Mouse (Mus musculus): ENCODE data around the gene Il5. TPM values are rescaled to one million over a fixed set of nuclear protein-coding genes. Genes with fewer than 3 reads are reported as not detected.
A peak's percentile ranks its signal among the peaks of the same experiment; 100 is the strongest.

Gene Il5
- polyA plus RNA-seq (2014; fragmentation: Nextera tagmentation; extraction: Ambion mirVana), result not detected in 2 replicates

DNA sequence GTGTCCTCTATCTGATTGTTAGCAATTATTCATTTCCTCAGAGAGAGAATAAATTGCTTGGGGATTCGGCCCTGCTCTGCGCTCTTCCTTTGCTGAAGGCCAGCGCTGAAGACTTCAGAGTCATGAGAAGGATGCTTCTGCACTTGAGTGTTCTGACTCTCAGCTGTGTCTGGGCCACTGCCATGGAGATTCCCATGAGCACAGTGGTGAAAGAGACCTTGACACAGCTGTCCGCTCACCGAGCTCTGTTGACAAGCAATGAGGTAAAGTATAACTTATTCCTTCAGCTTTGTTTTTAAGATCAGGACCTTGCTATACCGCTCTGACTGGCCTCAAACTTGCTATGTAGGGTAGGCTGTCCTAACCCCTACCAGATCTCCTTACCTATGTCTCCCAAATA is at the start of gene Il5:
Gene Il5 (plus strand): TSS at position 80 of the 400 bp plus-strand sequence.
- Histone ChIP-seq H3K36me3 (replicated peaks; ENCODE audit: control insufficient read depth, insufficient read depth) (no peaks in the 10 kb centered on the region), H3K9me3 (ENCODE audit: control insufficient read depth, low read length) (no peaks in the 10 kb centered on the region), H3K4me1 (replicated peaks; ENCODE audit: control insufficient read depth, insufficient read depth, low read length) (no peaks in the 10 kb centered on the region), H3K4me2 (replicated peaks) (no peak within 1 kb of the TSS), H3K9ac (no peak within 1 kb of the TSS), H3K27me3 (ENCODE audit: control insufficient read depth, insufficient read depth, low read length) (no peaks in the 10 kb centered on the region), H3K4me3 (replicated peaks; ENCODE audit: low read length) (no peak within 1 kb of the TSS), H3K27ac (no peak within 1 kb of the TSS)
- 87% methylated on average over 6 of the region's 6 CpGs for WGBS
- ATAC-seq (ENCODE audit: low FRiP score) (no peak), DNase-seq (ENCODE audit: low spot score) (no peak)

- Histone ChIP-seq H3K36me3 (replicated peaks; ENCODE audit: control insufficient read depth, insufficient read depth) (peaks cover 42% of the 10 kb centered on the region), H3K4me1 (replicated peaks; ENCODE audit: control insufficient read depth, insufficient read depth, low read length) (no peaks in the 10 kb centered on the region), H3K9me3 (ENCODE audit: control insufficient read depth, low read length) (no peaks in the 10 kb centered on the region), H3K4me2 (replicated peaks) (no peak overlapping the region), H3K4me3 (replicated peaks; ENCODE audit: low read length) (no peak overlapping the region), H3K27me3 (ENCODE audit: control insufficient read depth, insufficient read depth, low read length) (no peaks in the 10 kb centered on the region), H3K27ac (no peak overlapping the region), H3K9ac (no peak overlapping the region)
- DNase-seq (ENCODE audit: low spot score), result no peak
- no peak for ATAC-seq (ENCODE audit: low FRiP score)
- 92% methylated on average over 4 of the region's 4 CpGs for WGBS
Measured at GRCm38 (mm10) chr11:53671414-53671813, 49.2 kb upstream of the Il5 start.

GRCm38 (mm10) chr11:53680141-53680540 is 40.5 kb upstream of the Il5 start:
- no peak overlapping the region for H3K4me3 ChIP-seq (replicated peaks; ENCODE audit: low read length)
- no peak for ATAC-seq (ENCODE audit: low FRiP score)
- no peak overlapping the region for H3K9ac ChIP-seq
- no peak overlapping the region for H3K27ac ChIP-seq
- DNase-seq (ENCODE audit: low spot score), result no peak
- H3K4me2 ChIP-seq (replicated peaks), result no peak overlapping the region
- peaks cover 44% of the 10 kb centered on the region for H3K36me3 ChIP-seq (replicated peaks; ENCODE audit: control insufficient read depth, insufficient read depth)
- no peaks in the 10 kb centered on the region for H3K9me3 ChIP-seq (ENCODE audit: control insufficient read depth, low read length)
- 90% methylated on average over 4 of the region's 4 CpGs for WGBS
- no peaks in the 10 kb centered on the region for H3K27me3 ChIP-seq (ENCODE audit: control insufficient read depth, insufficient read depth, low read length)
- H3K4me1 ChIP-seq (replicated peaks; ENCODE audit: control insufficient read depth, insufficient read depth, low read length), result no peaks in the 10 kb centered on the region

DNA sequence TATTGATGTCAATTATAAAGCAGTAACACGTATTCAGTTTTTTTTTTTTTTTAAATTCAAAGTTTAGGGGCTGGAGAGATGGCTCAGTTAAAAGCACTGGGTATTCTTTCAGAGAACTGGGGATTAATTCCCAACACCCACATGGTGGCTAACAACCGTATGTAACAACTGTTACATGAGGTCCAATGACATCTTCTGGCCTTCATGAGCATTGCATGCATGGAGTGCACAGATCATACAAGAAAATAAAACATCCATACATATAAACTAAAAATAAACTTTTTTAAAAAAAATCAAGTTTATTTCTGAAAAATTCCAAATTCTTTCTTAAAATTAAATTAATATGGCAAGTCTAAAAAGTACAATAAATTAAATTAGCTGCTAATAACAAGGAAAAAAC is 38.9 kb upstream of the Il5 start:
- Histone ChIP-seq H3K4me1 (replicated peaks; ENCODE audit: control insufficient read depth, insufficient read depth, low read length) (no peaks in the 10 kb centered on the region), H3K9me3 (ENCODE audit: control insufficient read depth, low read length) (no peaks in the 10 kb centered on the region), H3K4me3 (replicated peaks; ENCODE audit: low read length) (no peak overlapping the region), H3K9ac (no peak overlapping the region), H3K36me3 (replicated peaks; ENCODE audit: control insufficient read depth, insufficient read depth) (peaks cover 38% of the 10 kb centered on the region), H3K27ac (no peak overlapping the region), H3K27me3 (ENCODE audit: control insufficient read depth, insufficient read depth, low read length) (no peaks in the 10 kb centered on the region), H3K4me2 (replicated peaks) (no peak overlapping the region)
- ATAC-seq (ENCODE audit: low FRiP score) (no peak), DNase-seq (ENCODE audit: low spot score) (no peak)
- WGBS, result 97% methylated on average over 2 of the region's 2 CpGs

DNA sequence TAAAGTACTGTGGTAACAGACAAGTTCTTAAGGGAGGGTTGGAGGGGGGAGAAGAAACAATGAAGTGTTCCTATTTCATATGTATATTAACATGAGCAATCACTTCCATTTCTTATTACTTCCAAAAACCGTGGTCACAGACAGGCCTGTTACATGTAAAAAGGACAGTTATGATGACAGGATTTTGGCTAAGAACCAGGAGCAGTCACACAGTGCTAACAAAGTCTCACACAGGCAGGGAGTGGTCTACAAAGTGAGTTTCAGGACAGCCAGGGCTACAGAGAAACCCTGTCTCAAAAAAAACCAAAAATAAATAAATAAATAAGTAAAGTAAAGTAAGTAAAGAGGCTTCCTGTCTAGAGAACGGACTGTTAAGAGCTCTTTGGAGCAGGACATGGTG is 38.4 kb upstream of the Il5 start:
- no peak for DNase-seq (ENCODE audit: low spot score)
- Histone ChIP-seq H3K4me1 (replicated peaks; ENCODE audit: control insufficient read depth, insufficient read depth, low read length) (no peaks in the 10 kb centered on the region), H3K27me3 (ENCODE audit: control insufficient read depth, insufficient read depth, low read length) (no peaks in the 10 kb centered on the region), H3K36me3 (replicated peaks; ENCODE audit: control insufficient read depth, insufficient read depth) (peaks cover 35% of the 10 kb centered on the region), H3K9ac (no peak overlapping the region), H3K27ac (no peak overlapping the region), H3K9me3 (ENCODE audit: control insufficient read depth, low read length) (no peaks in the 10 kb centered on the region), H3K4me2 (replicated peaks) (no peak overlapping the region), H3K4me3 (replicated peaks; ENCODE audit: low read length) (no peak overlapping the region)
- no peak for ATAC-seq (ENCODE audit: low FRiP score)
- WGBS, result 91% methylated on average over 2 of the region's 2 CpGs

- Histone ChIP-seq H3K27me3 (ENCODE audit: control insufficient read depth, insufficient read depth, low read length) (no peaks in the 10 kb centered on the region), H3K4me3 (replicated peaks; ENCODE audit: low read length) (no peak overlapping the region), H3K9me3 (ENCODE audit: control insufficient read depth, low read length) (no peaks in the 10 kb centered on the region), H3K36me3 (replicated peaks; ENCODE audit: control insufficient read depth, insufficient read depth) (peaks cover 30% of the 10 kb centered on the region), H3K9ac (no peak overlapping the region), H3K4me2 (replicated peaks) (no peak overlapping the region), H3K4me1 (replicated peaks; ENCODE audit: control insufficient read depth, insufficient read depth, low read length) (no peaks in the 10 kb centered on the region), H3K27ac (no peak overlapping the region)
- WGBS, result 96% methylated on average over 9 of the region's 9 CpGs
- DNase-seq (ENCODE audit: low spot score), result no peak
- no peak for ATAC-seq (ENCODE audit: low FRiP score)
Measured at GRCm38 (mm10) chr11:53682994-53683530, 37.5 kb upstream of the Il5 start.

DNA sequence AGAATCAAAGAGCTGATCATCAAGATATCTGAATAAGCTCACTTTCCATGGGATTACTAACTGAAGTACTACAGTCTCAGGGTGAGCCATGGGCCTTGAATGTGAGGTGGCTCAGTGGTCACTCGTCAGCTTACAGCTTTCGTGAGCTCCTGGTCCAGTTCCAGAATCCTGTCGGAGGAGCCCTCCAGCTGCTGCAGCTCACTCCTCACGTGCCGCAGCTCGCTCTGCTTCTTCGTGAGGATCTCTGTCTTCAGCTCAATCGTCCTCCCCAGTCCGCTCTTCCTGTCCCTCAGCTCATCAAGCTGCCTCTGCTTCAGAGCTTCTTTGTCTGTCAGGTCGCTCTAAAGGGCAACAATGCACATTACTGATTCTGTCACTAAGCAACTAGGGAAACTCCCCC is 28.6 kb upstream of the Il5 start:
- 25% methylated on average over 10 of the region's 10 CpGs for WGBS
- no peak for ATAC-seq (ENCODE audit: low FRiP score)
- Histone ChIP-seq H3K9ac (no peak overlapping the region), H3K36me3 (replicated peaks; ENCODE audit: control insufficient read depth, insufficient read depth) (peaks cover 5% of the 10 kb centered on the region; the same call in 1 of the 2 replicates), H3K27me3 (ENCODE audit: control insufficient read depth, insufficient read depth, low read length) (no peaks in the 10 kb centered on the region), H3K27ac (no peak overlapping the region), H3K4me3 (replicated peaks; ENCODE audit: low read length) (no peak overlapping the region), H3K9me3 (ENCODE audit: control insufficient read depth, low read length) (no peaks in the 10 kb centered on the region), H3K4me2 (replicated peaks) (peak overlapping the region; percentile 34), H3K4me1 (replicated peaks; ENCODE audit: control insufficient read depth, insufficient read depth, low read length) (no peaks in the 10 kb centered on the region; the same call in 1 of the 2 replicates)
- no peak for DNase-seq (ENCODE audit: low spot score)

GRCm38 (mm10) chr11:53698521-53698920 is 22.1 kb upstream of the Il5 start:
- H3K4me3 ChIP-seq (replicated peaks; ENCODE audit: low read length), result no peak overlapping the region
- no peak overlapping the region for H3K27ac ChIP-seq
- DNase-seq (ENCODE audit: low spot score) (no peak), ATAC-seq (ENCODE audit: low FRiP score) (no peak)
- WGBS, result 92% methylated on average over 2 of the region's 2 CpGs
- no peaks in the 10 kb centered on the region for H3K27me3 ChIP-seq (ENCODE audit: control insufficient read depth, insufficient read depth, low read length)
- H3K9me3 ChIP-seq (ENCODE audit: control insufficient read depth, low read length), result no peaks in the 10 kb centered on the region
- no peaks in the 10 kb centered on the region for H3K4me1 ChIP-seq (replicated peaks; ENCODE audit: control insufficient read depth, insufficient read depth, low read length)
- no peak overlapping the region for H3K4me2 ChIP-seq (replicated peaks)
- peaks cover 18% of the 10 kb centered on the region for H3K36me3 ChIP-seq (replicated peaks; ENCODE audit: control insufficient read depth, insufficient read depth)
- no peak overlapping the region for H3K9ac ChIP-seq

DNA sequence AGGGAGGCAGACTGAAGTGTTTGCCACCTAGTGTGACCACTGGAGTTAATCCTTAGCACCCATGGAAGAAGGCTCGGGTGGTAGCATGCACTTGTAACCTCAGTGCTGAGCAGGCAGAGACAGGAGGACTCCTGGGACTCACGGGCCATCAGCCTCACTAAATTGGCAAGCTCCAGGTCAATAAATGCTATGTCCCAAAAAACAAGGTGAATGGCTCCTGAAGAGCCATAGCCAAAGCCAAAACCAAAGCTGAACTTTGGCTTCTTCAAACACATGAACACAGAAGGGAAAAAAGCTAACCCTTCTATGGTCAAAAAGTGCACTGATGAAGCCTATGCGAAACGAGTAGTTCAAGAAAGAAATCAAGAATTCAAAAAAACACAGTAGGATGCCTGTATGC is 21.2 kb upstream of the Il5 start:
- 92% methylated on average over 4 of the region's 4 CpGs for WGBS

More for the DNA sequence above, 21.2 kb upstream of the Il5 start:
- Histone ChIP-seq H3K4me2 (replicated peaks) (no peak overlapping the region), H3K27me3 (ENCODE audit: control insufficient read depth, insufficient read depth, low read length) (no peaks in the 10 kb centered on the region), H3K9me3 (ENCODE audit: control insufficient read depth, low read length) (no peaks in the 10 kb centered on the region), H3K9ac (no peak overlapping the region), H3K27ac (no peak overlapping the region), H3K4me1 (replicated peaks; ENCODE audit: control insufficient read depth, insufficient read depth, low read length) (no peaks in the 10 kb centered on the region), H3K4me3 (replicated peaks; ENCODE audit: low read length) (no peak overlapping the region), H3K36me3 (replicated peaks; ENCODE audit: control insufficient read depth, insufficient read depth) (peaks cover 17% of the 10 kb centered on the region)
- DNase-seq (ENCODE audit: low spot score), result no peak
- no peak for ATAC-seq (ENCODE audit: low FRiP score)
